Mouse (Mus musculus) forebrain, embryonic 10.5 days (tissue): ENCODE results near the gene Gmfb. TPM values are rescaled to one million over a fixed set of nuclear protein-coding genes. Genes with fewer than 3 reads are reported as not detected.

Source experiments
- DNase-seq: peaks from one replicate; pipeline ENCODE4 v3.0.0-alpha.2; 2017; ENCODE audit warnings: low spot score; ENCODE audit errors: extremely low spot score
- H3K27ac ChIP-seq: fragments of 300-500 bp; sonication (generic); 2 replicates; pipeline ENCODE4 v1.5.1; 2016; ENCODE audit warnings: mild to moderate bottlenecking
- H3K27me3 ChIP-seq: fragments of 300-500 bp; sonication (generic); 2 replicates; pipeline ENCODE4 v1.6.1; 2016; ENCODE audit warnings: mild to moderate bottlenecking; ENCODE audit not compliant: poor library complexity, severe bottlenecking
- H3K36me3 ChIP-seq: fragments of 300-500 bp; sonication (generic); replicated peaks from 2 replicates; pipeline ENCODE4 v1.6.1; 2016; ENCODE audit warnings: mild to moderate bottlenecking, moderate library complexity
- H3K4me1 ChIP-seq: fragments of 300-500 bp; sonication (generic); 2 replicates; pipeline ENCODE4 v1.6.1; 2016
- H3K4me3 ChIP-seq: fragments of 300-500 bp; sonication (generic); 2 replicates; pipeline ENCODE4 v1.5.1; 2016; ENCODE audit warnings: mild to moderate bottlenecking, moderate library complexity
- H3K9me3 ChIP-seq: fragments of 300-500 bp; sonication (generic); 2 replicates; pipeline ENCODE4 v1.6.1; 2016; ENCODE audit warnings: mild to moderate bottlenecking, moderate library complexity
- WGBS: fragments of 180-500 bp; shearing (Covaris S2); methylation state at CpG from one replicate; pipeline ENCODE4 v1.1.7; 2016; 5-methylcytosine and 5-hydroxymethylcytosine counted together
- polyA plus RNA-seq: library from polyadenylated mRNA; unstranded; fragments of >200 nt; fragmentation: Nextera tagmentation; extraction: Ambion mirVana; gene quantifications from 2 replicates; pipeline ENCODE4 v1.2.1, GENCODE M21; 2016

Gene Gmfb
- polyA plus RNA-seq, 1 experiment from 2014 or later, result 106 TPM

- WGBS, result 77% methylated on average over 4 of the region's 4 CpGs
- DNase-seq, result no peak
- H3K36me3 ChIP-seq, result peaks cover 1% of the 10 kb centered on the region
These were observed 31.7 kb downstream of the Gmfb start for GRCm38 (mm10) chr14:46790303-46790702.

DNA sequence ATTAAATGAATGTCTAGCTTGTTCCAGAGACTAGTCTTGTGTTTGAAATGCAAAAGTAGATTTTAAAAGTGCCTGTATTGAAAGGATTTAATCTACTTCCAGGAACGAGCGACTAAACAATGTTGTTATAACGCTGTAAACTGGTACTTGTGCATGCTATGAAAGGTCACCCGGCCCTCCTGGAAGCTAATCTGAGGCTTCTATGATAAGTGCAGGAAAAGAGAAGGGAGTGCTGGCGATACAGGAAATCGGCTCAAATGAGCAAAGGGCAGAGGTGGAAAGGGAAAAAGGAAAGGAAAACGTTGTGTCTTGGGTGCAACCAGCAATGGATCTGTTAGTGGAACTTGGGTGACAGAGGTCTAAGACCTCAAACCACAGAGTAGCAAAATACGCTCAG lies 33.5 kb downstream of the Gmfb start:
- DNase-seq, result no peak
- Histone ChIP-seq H3K27ac (peak overlapping the region; percentile 100), H3K27me3 (no peaks in the 10 kb centered on the region), H3K4me1 (peaks cover 25% of the 10 kb centered on the region), H3K9me3 (no peaks in the 10 kb centered on the region), H3K36me3 (peaks cover 19% of the 10 kb centered on the region), H3K4me3 (peak overlapping the region; percentile 93)
- 34% methylated on average over 8 of the region's 8 CpGs for WGBS

More at GRCm38 (mm10) chr14:46790303-46790702, 31.7 kb downstream of the Gmfb start:
- Histone ChIP-seq H3K4me3 (no peak overlapping the region), H3K4me1 (peaks cover 25% of the 10 kb centered on the region), H3K27ac (no peak overlapping the region), H3K9me3 (no peaks in the 10 kb centered on the region), H3K27me3 (no peaks in the 10 kb centered on the region)

GRCm38 (mm10) chr14:46787787-46788504 lies 34.1 kb downstream of the Gmfb start, which contains the start of gene Cnih1:
Gene Cnih1 (minus strand): TSS chr14:46788411.
- DNase-seq, result peak; percentile 87

DNA sequence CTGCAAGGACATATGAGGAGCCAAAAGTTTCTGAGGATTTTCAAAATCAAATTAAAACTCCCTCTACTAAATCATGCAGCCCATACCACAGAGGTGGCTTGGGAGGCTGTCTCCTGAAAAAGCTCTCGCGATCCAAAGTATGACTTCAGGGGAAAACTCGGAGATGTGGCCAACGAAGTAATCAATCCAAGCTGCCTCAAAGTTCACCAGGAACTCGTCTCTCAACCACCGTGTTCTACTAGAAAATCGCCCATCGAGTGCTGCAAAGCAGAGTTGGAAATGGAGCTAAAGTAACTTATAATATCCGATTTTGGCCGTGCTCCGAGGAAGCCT lies 34.6 kb downstream of the Gmfb start:
- Histone ChIP-seq H3K27me3 (no peaks in the 10 kb centered on the region), H3K4me3 (peak overlapping the region; percentile 93), H3K36me3 (peaks cover 30% of the 10 kb centered on the region), H3K27ac (peak overlapping the region; percentile 100), H3K9me3 (no peaks in the 10 kb centered on the region), H3K4me1 (peaks cover 25% of the 10 kb centered on the region)
- under 1% methylated on average over 11 of the region's 11 CpGs for WGBS
- no peak for DNase-seq

More at GRCm38 (mm10) chr14:46787787-46788504, 34.1 kb downstream of the Gmfb start, which contains the start of gene Cnih1:
- Histone ChIP-seq H3K27me3 (no peaks in the 10 kb centered on the region), H3K4me3 (peak within 1 kb of the TSS; percentile 93), H3K9me3 (no peaks in the 10 kb centered on the region), H3K36me3 (peaks cover 25% of the 10 kb centered on the region), H3K4me1 (peaks cover 25% of the 10 kb centered on the region), H3K27ac (peak within 1 kb of the TSS; percentile 100)
- whole genome bisulfite sequencing, result under 1% methylated on average over 83 of the region's 86 CpGs

DNA sequence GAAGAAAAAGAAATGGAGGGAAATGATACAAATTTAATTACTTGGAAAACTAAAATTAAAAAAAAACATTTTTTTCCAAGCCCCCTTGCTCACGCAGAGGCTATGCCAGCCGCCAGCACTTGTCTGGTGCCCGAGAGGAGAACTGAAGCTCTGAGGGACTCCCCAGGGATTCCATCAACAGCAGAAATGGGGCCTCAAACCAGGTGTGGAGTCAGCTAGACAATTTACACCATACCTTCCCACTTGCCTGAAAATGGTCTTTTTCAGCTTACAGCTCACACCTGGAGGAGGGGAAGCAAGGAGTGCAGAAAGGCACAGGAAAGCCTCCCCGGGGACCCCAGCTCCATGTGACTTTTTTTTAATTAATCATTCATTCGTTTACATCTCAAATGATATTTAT lies 36.8 kb downstream of the Gmfb start:
- no peaks in the 10 kb centered on the region; the same call in 1 of the 2 replicates for H3K9me3 ChIP-seq
- no peaks in the 10 kb centered on the region for H3K27me3 ChIP-seq
- DNase-seq, result no peak
- H3K27ac ChIP-seq, result no peak overlapping the region
- 94% methylated on average over 5 of the region's 5 CpGs for WGBS
- no peak overlapping the region for H3K4me3 ChIP-seq
- peaks cover 25% of the 10 kb centered on the region for H3K4me1 ChIP-seq
- H3K36me3 ChIP-seq, result peaks cover 52% of the 10 kb centered on the region

DNA sequence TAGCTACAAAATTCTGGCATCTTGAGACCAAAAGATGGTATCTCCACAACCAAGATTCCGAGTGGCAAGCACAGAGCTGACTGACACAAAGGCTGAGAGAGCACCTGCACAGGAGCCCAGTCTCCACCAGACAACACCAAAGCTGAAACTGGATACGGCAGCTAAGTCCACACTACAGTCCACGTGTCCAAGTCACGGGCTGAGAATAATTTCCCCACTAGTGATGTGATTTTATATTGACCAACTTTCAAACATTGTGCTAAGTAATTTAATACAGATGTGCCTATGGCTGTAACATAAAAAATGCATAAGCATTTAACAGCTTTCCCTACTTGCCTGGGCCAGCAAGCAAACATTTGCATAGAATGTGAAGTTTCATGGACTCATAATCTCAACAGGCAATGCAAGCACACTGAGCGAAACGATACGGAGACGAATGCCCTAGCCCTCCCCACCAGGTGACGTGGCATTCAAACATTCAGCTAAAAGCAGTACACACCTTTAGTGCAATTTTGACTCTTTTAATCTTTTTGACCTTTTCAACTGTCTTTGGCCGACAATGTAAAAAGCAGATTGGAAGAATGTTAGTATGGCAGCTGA lies 38.6 kb downstream of the Gmfb start:
- peaks cover 70% of the 10 kb centered on the region for H3K36me3 ChIP-seq
- 94% methylated on average over 10 of the region's 10 CpGs for WGBS
- no peak for DNase-seq
- no peak overlapping the region for H3K27ac ChIP-seq
- H3K4me1 ChIP-seq, result peaks cover 16% of the 10 kb centered on the region
- no peaks in the 10 kb centered on the region for H3K27me3 ChIP-seq
- peaks cover 14% of the 10 kb centered on the region for H3K9me3 ChIP-seq
- no peak overlapping the region for H3K4me3 ChIP-seq

GRCm38 (mm10) chr14:46782187-46782828 lies 39.7 kb downstream of the Gmfb start:
- H3K4me1 ChIP-seq, result peaks cover 15% of the 10 kb centered on the region
- no peak for DNase-seq
- H3K36me3 ChIP-seq, result peaks cover 81% of the 10 kb centered on the region
- no peaks in the 10 kb centered on the region for H3K27me3 ChIP-seq
- 92% methylated on average over 8 of the region's 8 CpGs for WGBS
- H3K4me3 ChIP-seq, result no peak overlapping the region
- peaks cover 18% of the 10 kb centered on the region for H3K9me3 ChIP-seq
- H3K27ac ChIP-seq, result no peak overlapping the region

DNA sequence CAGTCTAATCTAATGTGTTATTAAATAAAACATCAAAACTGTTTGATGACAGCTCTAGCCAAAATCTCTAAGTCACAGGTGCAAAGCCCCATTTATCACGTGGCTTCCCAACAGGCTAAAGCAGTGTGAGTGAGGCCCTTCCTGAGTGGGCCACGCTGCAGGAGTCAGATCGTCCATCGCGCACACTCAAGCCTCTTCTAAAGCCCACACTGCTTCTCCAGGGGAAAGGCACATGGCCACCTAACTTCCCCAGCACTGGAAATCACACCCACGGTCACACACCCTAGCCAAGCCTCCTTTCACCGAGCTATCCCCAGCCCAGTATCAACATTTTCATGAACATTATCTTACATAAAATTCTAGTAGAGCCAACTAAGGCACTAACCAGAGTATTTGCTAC lies 41.0 kb downstream of the Gmfb start:
- 94% methylated on average over 7 of the region's 7 CpGs for WGBS
- peaks cover 94% of the 10 kb centered on the region for H3K36me3 ChIP-seq
- no peak overlapping the region for H3K27ac ChIP-seq

GRCm38 (mm10) chr14:46779217-46779616 lies 42.8 kb downstream of the Gmfb start:
- Histone ChIP-seq H3K36me3 (peaks cover 100% of the 10 kb centered on the region), H3K9me3 (peaks cover 18% of the 10 kb centered on the region), H3K4me3 (no peak overlapping the region)

More for the DNA sequence above, 41.0 kb downstream of the Gmfb start:
- DNase-seq, result no peak
- Histone ChIP-seq H3K4me1 (peaks cover 3% of the 10 kb centered on the region), H3K27me3 (no peaks in the 10 kb centered on the region), H3K4me3 (no peak overlapping the region), H3K9me3 (peaks cover 18% of the 10 kb centered on the region)

GRCm38 (mm10) chr14:46778756-46779155 lies 43.3 kb downstream of the Gmfb start:
- peaks cover 100% of the 10 kb centered on the region for H3K36me3 ChIP-seq
- no peak overlapping the region for H3K4me3 ChIP-seq
- no peaks in the 10 kb centered on the region for H3K4me1 ChIP-seq
- no peaks in the 10 kb centered on the region for H3K27me3 ChIP-seq
- no peak overlapping the region for H3K27ac ChIP-seq
- peaks cover 18% of the 10 kb centered on the region for H3K9me3 ChIP-seq
- DNase-seq, result no peak
- 95% methylated on average over 9 of the region's 9 CpGs for WGBS

More at GRCm38 (mm10) chr14:46779217-46779616, 42.8 kb downstream of the Gmfb start:
- no peak for DNase-seq
- WGBS, result 89% methylated on average over 7 of the region's 7 CpGs
- H3K27me3 ChIP-seq, result no peaks in the 10 kb centered on the region
- no peak overlapping the region for H3K27ac ChIP-seq
- H3K4me1 ChIP-seq, result no peaks in the 10 kb centered on the region

GRCm38 (mm10) chr14:46770036-46770435 lies 52.0 kb downstream of the Gmfb start:
- no peak for DNase-seq
- H3K36me3 ChIP-seq, result peaks cover 92% of the 10 kb centered on the region
- WGBS, result 93% methylated on average over 6 of the region's 6 CpGs

DNA sequence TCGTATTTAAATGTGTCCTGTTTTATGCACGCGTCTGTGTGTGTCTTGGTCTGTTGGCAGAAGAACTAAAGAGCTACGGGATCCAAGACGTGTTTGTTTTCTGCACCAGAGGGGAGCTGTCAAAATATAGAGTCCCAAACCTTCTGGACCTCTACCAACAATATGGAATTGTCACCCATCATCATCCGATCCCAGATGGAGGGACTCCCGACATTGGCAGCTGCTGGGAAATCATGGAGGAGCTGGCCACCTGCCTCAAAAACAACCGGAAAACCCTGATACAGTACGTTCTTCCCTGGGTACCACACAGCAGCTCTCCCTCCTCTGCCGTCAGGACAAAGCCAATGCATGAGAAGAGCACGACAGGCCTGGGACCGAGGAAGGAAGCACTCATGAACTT lies 54.9 kb downstream of the Gmfb start:
- no peak overlapping the region for H3K4me3 ChIP-seq
- no peaks in the 10 kb centered on the region for H3K9me3 ChIP-seq
- peaks cover 83% of the 10 kb centered on the region for H3K36me3 ChIP-seq
- H3K4me1 ChIP-seq, result no peaks in the 10 kb centered on the region
- H3K27me3 ChIP-seq, result no peaks in the 10 kb centered on the region
- 91% methylated on average over 12 of the region's 12 CpGs for WGBS
- no peak for DNase-seq
- H3K27ac ChIP-seq, result no peak overlapping the region

More at GRCm38 (mm10) chr14:46770036-46770435, 52.0 kb downstream of the Gmfb start:
- Histone ChIP-seq H3K9me3 (no peaks in the 10 kb centered on the region), H3K4me3 (no peak overlapping the region), H3K27me3 (no peaks in the 10 kb centered on the region), H3K27ac (no peak overlapping the region), H3K4me1 (no peaks in the 10 kb centered on the region)

DNA sequence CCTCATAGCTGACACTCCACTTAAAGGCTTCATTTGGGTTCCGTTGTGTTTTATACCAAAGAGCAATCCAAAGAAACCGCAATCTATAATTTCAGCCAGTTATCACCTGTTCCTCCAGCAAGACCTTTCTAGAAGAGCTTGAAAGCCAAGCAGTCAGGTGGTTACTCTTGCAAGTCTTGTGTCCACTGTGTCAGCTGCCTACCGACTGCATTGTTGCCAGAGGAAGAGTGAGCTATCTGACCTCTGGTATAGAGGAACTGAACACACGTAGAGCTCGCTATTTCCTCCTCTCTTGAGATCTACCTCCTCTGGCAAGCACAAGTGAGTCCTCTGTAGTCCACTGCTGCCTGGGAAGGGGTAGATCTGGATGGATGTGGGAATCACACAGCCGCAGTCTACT lies 60.9 kb downstream of the Gmfb start:
- H3K27me3 ChIP-seq, result no peaks in the 10 kb centered on the region
- H3K4me3 ChIP-seq, result peak overlapping the region; percentile 83
- WGBS, result 55% methylated on average over 6 of the region's 6 CpGs
- H3K9me3 ChIP-seq, result peaks cover 11% of the 10 kb centered on the region; the same call in 1 of the 2 replicates
- H3K4me1 ChIP-seq, result peaks cover 17% of the 10 kb centered on the region
- peaks cover 26% of the 10 kb centered on the region for H3K36me3 ChIP-seq
- H3K27ac ChIP-seq, result peak overlapping the region; percentile 90
- no peak for DNase-seq
